Mouse (Mus musculus): ENCODE data around the gene Best1.

DNA sequence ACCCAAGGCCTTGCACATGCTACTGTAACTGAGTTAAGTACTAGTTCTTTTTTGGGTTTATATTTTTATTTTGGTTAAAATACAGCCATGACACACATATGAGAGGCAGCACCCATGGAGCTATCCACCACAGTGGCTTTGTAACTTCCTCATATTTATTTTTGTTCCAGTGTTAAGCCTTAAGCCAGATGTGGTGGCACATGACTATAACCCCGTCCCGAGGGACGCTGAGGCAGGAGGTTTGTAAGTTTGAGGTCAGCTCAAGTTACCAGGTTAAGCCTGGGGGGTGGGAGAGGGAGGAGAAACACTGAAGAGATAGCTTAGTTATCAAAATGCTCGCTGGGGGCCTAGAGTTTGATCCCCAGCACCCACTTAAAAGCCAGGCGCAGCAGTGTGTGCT is 64.9 kb downstream of the Best1 start:
- TF ChIP-seq CTCF (IDR thresholded peaks at IDR 0.05; ENCODE audit: low read depth) (no peak), EP300 (IDR thresholded peaks at IDR 0.05; ENCODE audit: low read depth) (no peak)

Data from liver, embryonic 14.5 days (tissue).